Mouse (Mus musculus): ENCODE measurements around the gene Vmn2r42.
"Not testable (repeated sequence)": the region's sequence is repeated elsewhere in the genome, so short reads cannot be mapped to it uniquely, and the experiment has no call there.

The Vmn2r42 gene

DNA sequence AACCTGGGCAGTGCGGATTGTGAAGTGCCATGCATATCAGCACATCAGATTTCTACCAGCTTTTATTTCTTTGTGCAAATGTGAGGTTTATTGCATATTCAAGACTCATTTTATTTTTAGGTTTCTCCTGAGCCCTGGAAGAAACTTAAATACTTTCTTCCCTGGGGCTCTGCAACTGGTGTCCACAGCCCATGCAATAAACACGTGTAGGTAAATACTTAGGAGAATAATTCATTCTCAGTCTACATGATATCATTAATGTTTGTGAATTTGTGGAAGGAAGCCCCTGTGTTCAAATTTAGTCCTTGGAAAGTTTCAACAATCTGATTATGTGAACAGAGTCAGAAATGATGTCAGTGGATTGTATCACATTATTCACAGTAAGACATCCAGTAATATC is at the start of gene Vmn2r42:
Vmn2r42 (minus strand) TSS at position 101 of the 400 bp plus-strand sequence.
- DNase-seq (ENCODE audit: low read depth, low spot score) = not testable (repeated sequence)

DNA sequence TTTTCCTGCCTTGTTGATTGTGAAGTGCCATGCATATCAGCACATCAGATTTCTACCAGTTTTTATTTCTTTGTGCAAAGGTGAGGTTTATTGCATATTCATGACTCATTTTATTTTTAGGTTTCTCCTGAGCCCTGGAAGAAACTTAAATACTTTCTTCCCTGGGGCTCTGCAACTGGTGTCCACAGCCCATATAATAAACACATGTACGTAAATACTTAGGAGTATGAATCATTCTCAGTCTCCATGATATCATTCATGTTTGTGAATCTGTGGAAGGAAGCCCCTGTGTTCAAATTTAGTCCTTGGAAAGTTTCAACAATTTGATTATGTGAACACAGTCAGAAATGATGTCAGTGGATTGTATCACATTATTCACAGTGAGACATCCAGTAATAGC is 38.6 kb downstream of the Vmn2r42 start, which contains the start of gene Vmn2r41:
Vmn2r41 (minus strand) TSS at position 101 of the 400 bp plus-strand sequence.
- DNase-seq (ENCODE audit: low read depth, low spot score) = not testable (repeated sequence)
